Mouse (Mus musculus) stomach, adult 2 months (tissue): ENCODE measurements around the gene Hnrnpab. TPM values are rescaled to one million over a fixed set of nuclear protein-coding genes. Genes with fewer than 3 reads are reported as not detected.

Experiments used
- polyA plus RNA-seq: library from polyadenylated mRNA; depleted of rRNA; stranded (reverse); fragments of >200 nt; gene quantifications from 2 replicates; pipeline ENCODE4 v1.2.3, GENCODE M21; 2012; rRNA removed

Gene Hnrnpab
- polyA plus RNA-seq, result 85.1 and 182 TPM in 2 replicates

GRCm38 (mm10) chr11:51606447-51607095 lies at the start of gene Hnrnpab:
Gene Hnrnpab (minus strand): TSS chr11:51606847.

GRCm38 (mm10) chr11:51650691-51651515 lies 44.3 kb upstream of the Hnrnpab start, which contains the start of the genes N4bp3 and D930048N14Rik:
Gene N4bp3 (minus strand): TSS chr11:51650842.
Gene D930048N14Rik (plus strand): TSS chr11:51650954.

GRCm38 (mm10) chr11:51635525-51636322 lies 29.1 kb upstream of the Hnrnpab start, which contains the start of gene Rmnd5b:
Gene Rmnd5b (minus strand): TSS chr11:51635896.

GRCm38 (mm10) chr11:51619409-51620060 lies 12.9 kb upstream of the Hnrnpab start, which contains the start of gene Nhp2:
Gene Nhp2 (plus strand): TSS chr11:51619735.

GRCm38 (mm10) chr11:51584431-51585248 lies 22.0 kb downstream of the Hnrnpab start, which contains the start of gene Phykpl:
Gene Phykpl (plus strand): TSS chr11:51584757.

Other genes starting within 250 kb of the Hnrnpab start
- 6.8 and 8.0 TPM in 2 replicates for gene Phykpl, start 22.1 kb downstream of the Hnrnpab start, polyA plus RNA-seq
- 43.6 and 47.2 TPM in 2 replicates for gene Nhp2, start 12.9 kb upstream of the Hnrnpab start, polyA plus RNA-seq
- gene Rmnd5b, start 29.0 kb upstream of the Hnrnpab start, polyA plus RNA-seq, result 39.5 and 66.8 TPM in 2 replicates
- gene N4bp3, start 44.0 kb upstream of the Hnrnpab start, polyA plus RNA-seq, result 7.9 and 9.7 TPM in 2 replicates
- 4.1 and 4.5 TPM in 2 replicates for gene D930048N14Rik, start 44.1 kb upstream of the Hnrnpab start, polyA plus RNA-seq
- 1.6 and 1.9 TPM in 2 replicates for gene 0610009B22Rik, start 82.0 kb upstream of the Hnrnpab start, polyA plus RNA-seq
- gene Sec24a, start 156.8 kb upstream of the Hnrnpab start, polyA plus RNA-seq, result 8.2 and 8.8 TPM in 2 replicates
- gene Sar1b, start 156.8 kb upstream of the Hnrnpab start, polyA plus RNA-seq, result 2.6 and 3.7 TPM in 2 replicates